Mouse (Mus musculus) G1E (cell line): Measurements from ENCODE around the gene Gng4. TPM values are rescaled to one million over a fixed set of nuclear protein-coding genes. Genes with fewer than 3 reads are reported as not detected.
"Not testable (repeated sequence)": the region's sequence is repeated elsewhere in the genome, so short reads cannot be mapped to it uniquely, and the experiment has no call there.

Source experiments
- ATAC-seq: 2 replicates; pipeline ENCODE4 v1.8.0; 2016; ENCODE audit warnings: mild to moderate bottlenecking; ENCODE audit not compliant: insufficient number of reproducible peaks, poor library complexity, low FRiP score, severe bottlenecking; ENCODE audit errors: extremely low read depth
- DNase-seq: peaks from one replicate; pipeline ENCODE4 v3.0.0; 2012; ENCODE audit warnings: low spot score
- H3K27me3 ChIP-seq: 2 replicates; pipeline ENCODE4 v1.6.1; 2012; ENCODE audit warnings: mild to moderate bottlenecking, low read length, inconsistent platforms; ENCODE audit not compliant: insufficient read depth
- H3K36me3 ChIP-seq: replicated peaks from 2 replicates; pipeline ENCODE3; 2012; ENCODE audit warnings: mild to moderate bottlenecking, inconsistent platforms
- H3K4me1 ChIP-seq: 2 replicates; pipeline ENCODE4 v1.6.1; 2012; ENCODE audit warnings: low read depth, low read length, inconsistent platforms, mixed read lengths; ENCODE audit not compliant: insufficient read depth
- H3K4me3 ChIP-seq: 2 replicates; pipeline ENCODE4 v1.5.1; 2012; ENCODE audit warnings: low read depth, mild to moderate bottlenecking, inconsistent platforms, low read length, moderate library complexity, mixed read lengths
- H3K9me3 ChIP-seq: replicated peaks from 2 replicates; pipeline ENCODE4 v1.6.1; 2012; ENCODE audit warnings: inconsistent platforms
- CTCF ChIP-seq: IDR thresholded peaks from 2 replicates; pipeline ENCODE4 v1.5.1; 2012; ENCODE audit warnings: low read depth, low read length, inconsistent platforms, mixed read lengths
- GATA1 ChIP-seq: IDR thresholded peaks from 2 replicates; pipeline ENCODE4 v1.6.1; 2012; ENCODE audit warnings: borderline replicate concordance, low read length, inconsistent platforms, mixed read lengths
- GATA2 ChIP-seq: IDR thresholded peaks from 2 replicates; pipeline ENCODE4 v1.6.1; 2012; ENCODE audit warnings: low read depth, low read length, inconsistent platforms, borderline replicate concordance
- POLR2AphosphoS5 ChIP-seq: IDR thresholded peaks from 2 replicates; pipeline ENCODE4 v1.6.1; 2012; ENCODE audit warnings: low read depth, low read length, inconsistent platforms; ENCODE audit not compliant: insufficient replicate concordance
- TAL1 ChIP-seq: conservative IDR thresholded peaks from 2 replicates; pipeline ENCODE4 v1.6.1; 2012; ENCODE audit warnings: low read depth, low read length, inconsistent platforms, mixed read lengths
- polyA plus RNA-seq: library from polyadenylated mRNA; stranded (reverse); fragments of >175 nt; gene quantifications from 2 replicates; pipeline ENCODE4 v1.2.3, GENCODE M21; 2012
- total RNA-seq, 2 experiments: library from RNA; stranded (forward) in 1 of 2; stranded (reverse) in 1 of 2; fragments of 200-1000 nt in 1 of 2; fragments of >200 nt in 1 of 2; fragmentation: Nextera tagmentation in 1 of 2; gene quantifications; 2 replicates each; pipeline ENCODE4 v1.2.3; 2014 to 2017

The Gng4 gene
- total and polyA plus RNA-seq, 3 experiments = 0.11 TPM; not detected in 2

DNA sequence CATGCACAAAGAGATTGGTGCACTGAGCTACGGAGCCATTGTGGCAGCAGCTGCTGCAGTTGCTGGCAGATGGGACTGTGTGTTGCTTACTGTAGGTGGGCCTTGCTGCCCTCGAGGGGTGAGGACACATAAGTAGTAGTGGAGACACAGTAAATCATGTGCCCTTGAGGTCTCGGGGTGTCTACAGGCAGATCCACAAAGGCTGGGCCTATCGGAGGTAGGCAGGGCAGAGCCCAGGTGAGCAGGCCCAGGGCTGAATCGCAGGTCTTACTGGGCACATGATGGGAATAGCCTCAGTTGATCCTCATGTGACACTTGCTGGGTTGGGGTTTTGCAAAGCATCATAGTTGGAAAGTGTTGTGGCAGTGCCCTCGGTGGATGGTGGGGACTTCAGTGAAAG lies 3.1 kb downstream of the Gng4 start:
- Histone ChIP-seq H3K4me3 (no peak overlapping the region), H3K27me3 (peaks cover 71% of the 10 kb centered on the region), H3K4me1 (peaks cover 15% of the 10 kb centered on the region; the same call in 1 of the 2 replicates), H3K36me3 (no peaks in the 10 kb centered on the region), H3K9me3 (peaks cover 8% of the 10 kb centered on the region)
- TF ChIP-seq POLR2AphosphoS5 = no peak
- no peak for TF ChIP-seq GATA2
- no peak for TF ChIP-seq GATA1
- TF ChIP-seq CTCF = no peak
- TF ChIP-seq TAL1 = no peak
- ATAC-seq (no peak), DNase-seq (no peak)

DNA sequence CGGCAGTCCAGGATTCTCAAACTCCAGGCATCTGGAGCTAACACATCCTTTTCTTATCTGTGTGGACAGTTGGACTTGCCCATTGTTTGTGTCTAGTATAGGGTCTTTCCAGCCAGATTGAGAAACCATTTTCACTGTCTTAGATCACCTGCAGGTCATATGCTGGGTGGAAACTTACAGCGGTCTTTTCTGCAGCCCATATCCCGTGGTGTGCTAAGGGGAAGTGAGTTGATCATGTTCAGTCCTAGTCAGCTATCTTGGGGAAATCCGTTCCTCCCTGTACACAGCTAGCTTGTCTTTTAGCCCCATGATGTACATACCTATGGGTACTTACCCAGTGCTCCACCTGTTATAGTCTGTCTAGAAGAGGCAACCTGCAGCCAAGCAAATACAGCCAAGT lies 4.2 kb downstream of the Gng4 start:
- DNase-seq (no peak), ATAC-seq (no peak)
- no peak for TF ChIP-seq CTCF
- TF ChIP-seq POLR2AphosphoS5 = no peak
- TF ChIP-seq GATA2 = no peak
- TF ChIP-seq TAL1 = no peak
- no peak for TF ChIP-seq GATA1
- Histone ChIP-seq H3K36me3 (no peaks in the 10 kb centered on the region), H3K27me3 (peaks cover 74% of the 10 kb centered on the region), H3K4me3 (no peak overlapping the region), H3K4me1 (peaks cover 25% of the 10 kb centered on the region), H3K9me3 (peaks cover 8% of the 10 kb centered on the region)

DNA sequence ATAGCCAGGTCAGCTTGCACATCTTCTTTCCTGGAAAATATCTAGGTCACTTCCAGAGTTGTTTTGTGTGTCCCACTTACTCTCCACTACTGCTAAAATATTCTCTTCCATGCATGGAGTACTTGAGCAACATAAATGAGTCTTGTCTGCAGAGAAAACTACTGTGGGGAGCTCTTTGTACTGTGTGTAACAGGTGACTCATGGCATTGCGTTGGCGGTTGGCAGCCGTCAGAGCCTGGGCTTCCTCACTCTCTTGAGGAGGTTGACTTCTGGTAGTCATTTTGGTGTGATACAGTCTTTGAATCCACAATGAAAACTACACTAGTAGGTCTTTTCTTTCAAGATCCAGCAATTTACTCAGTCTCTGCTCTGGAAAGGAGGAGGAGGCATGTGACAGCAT lies 8.1 kb downstream of the Gng4 start:
- Histone ChIP-seq H3K4me3 (no peak overlapping the region), H3K27me3 (peaks cover 47% of the 10 kb centered on the region), H3K9me3 (no peaks in the 10 kb centered on the region), H3K36me3 (no peaks in the 10 kb centered on the region), H3K4me1 (peaks cover 51% of the 10 kb centered on the region)
- DNase-seq = no peak
- TF ChIP-seq CTCF = no peak
- TF ChIP-seq GATA2 = no peak
- no peak for TF ChIP-seq POLR2AphosphoS5
- no peak for TF ChIP-seq TAL1
- TF ChIP-seq GATA1 = no peak
- ATAC-seq = no peak

DNA sequence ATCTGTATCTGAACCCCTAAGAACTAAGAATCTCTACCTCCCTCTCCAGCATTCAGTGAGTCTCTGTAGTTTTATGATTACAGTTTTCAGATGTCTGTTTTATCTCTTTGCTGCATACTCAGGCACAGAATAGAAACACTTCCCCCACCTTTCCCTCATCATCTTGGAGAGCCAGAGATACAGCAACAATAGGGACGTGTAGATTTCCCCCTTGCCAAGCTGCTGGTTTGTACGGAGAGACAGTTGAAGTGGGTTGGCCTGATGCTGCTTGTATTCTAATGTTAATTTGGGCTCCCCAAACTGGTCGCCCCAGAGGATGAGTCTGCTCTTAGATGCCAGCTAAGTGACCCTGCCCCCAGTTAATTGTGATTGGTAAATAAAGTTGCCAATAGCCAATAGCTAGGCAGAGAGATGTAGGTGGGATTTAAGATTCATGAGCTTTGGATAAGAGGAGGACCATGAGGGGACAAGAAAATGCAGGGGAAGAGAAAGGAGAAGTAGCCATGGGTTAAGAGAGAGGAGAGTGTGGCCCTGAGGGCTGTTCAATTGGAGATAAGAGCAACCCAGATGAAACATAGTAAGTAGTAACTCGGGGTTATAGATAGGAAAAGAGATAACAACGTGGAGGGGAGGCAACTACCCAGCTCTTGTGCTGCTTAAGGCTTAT lies 11.4 kb downstream of the Gng4 start:
- Histone ChIP-seq H3K4me3 (no peak overlapping the region; the same call in 1 of the 2 replicates), H3K27me3 (peaks cover 20% of the 10 kb centered on the region), H3K4me1 (peaks cover 63% of the 10 kb centered on the region), H3K36me3 (no peaks in the 10 kb centered on the region), H3K9me3 (no peaks in the 10 kb centered on the region)
- DNase-seq (peak; percentile 46), ATAC-seq (peak; percentile 80)
- TF ChIP-seq TAL1 (peak; percentile 70), GATA2 (no peak)

DNA sequence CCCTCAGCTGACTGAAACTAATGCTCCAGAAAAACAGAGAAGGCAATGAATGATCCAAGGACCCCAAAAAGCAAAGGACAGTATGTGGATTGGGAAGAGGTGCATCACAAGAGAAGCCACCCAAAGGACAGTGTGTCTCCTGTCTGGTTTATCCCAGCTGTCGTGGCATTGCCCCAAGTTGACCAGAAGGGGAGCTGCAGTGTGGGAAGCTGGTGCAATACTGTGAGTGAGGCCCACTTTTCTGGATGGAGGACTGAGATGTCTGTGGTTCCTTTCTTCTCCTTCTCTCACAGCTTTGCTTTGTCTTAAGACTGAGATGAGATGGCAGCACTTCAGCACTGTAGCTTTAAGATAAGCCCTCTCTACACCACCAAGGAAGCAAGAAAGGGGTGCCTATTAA lies 12.2 kb downstream of the Gng4 start:
- peaks cover 18% of the 10 kb centered on the region for H3K27me3 ChIP-seq
- TF ChIP-seq CTCF = peak; percentile 24; the same call in 1 of the 2 replicates
- no peak for TF ChIP-seq GATA1
- TF ChIP-seq TAL1 = no peak
- ATAC-seq = no peak
- no peaks in the 10 kb centered on the region for H3K9me3 ChIP-seq
- H3K4me3 ChIP-seq = peak overlapping the region; percentile 13; the same call in 1 of the 2 replicates
- no peak for DNase-seq
- peaks cover 63% of the 10 kb centered on the region for H3K4me1 ChIP-seq
- H3K36me3 ChIP-seq = no peaks in the 10 kb centered on the region

DNA sequence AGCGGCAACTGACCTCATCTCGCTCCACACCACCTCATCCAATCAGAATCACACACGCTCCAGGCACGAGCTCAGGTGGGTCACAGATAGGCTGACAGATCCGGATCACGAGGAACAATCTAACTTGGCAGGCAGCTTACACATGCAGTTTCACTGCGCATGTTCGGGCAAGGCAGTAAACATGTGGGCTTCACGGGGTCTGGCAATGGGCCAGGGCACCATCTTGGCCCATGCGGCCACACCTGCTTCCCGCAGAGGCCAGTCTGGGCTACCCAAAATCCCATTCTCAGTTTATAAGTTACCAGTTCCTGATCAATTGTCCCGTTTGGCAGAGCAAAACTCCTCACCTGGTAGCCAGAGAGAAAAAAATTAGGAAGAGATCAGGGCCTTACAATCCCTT lies 14.0 kb downstream of the Gng4 start:
- H3K9me3 ChIP-seq, DNase-seq, H3K27me3 ChIP-seq, H3K36me3 ChIP-seq, H3K4me3 ChIP-seq, ATAC-seq: not testable (repeated sequence)
- H3K4me1 ChIP-seq = peaks cover 50% of the 10 kb centered on the region

GRCm38 (mm10) chr13:13798775-13799174 lies 14.9 kb downstream of the Gng4 start:
- DNase-seq = no peak
- no peak overlapping the region for H3K4me3 ChIP-seq
- ATAC-seq = no peak
- H3K27me3 ChIP-seq = peaks cover 15% of the 10 kb centered on the region
- no peaks in the 10 kb centered on the region for H3K36me3 ChIP-seq
- TF ChIP-seq POLR2AphosphoS5 = no peak
- TF ChIP-seq GATA1 = no peak
- no peak for TF ChIP-seq TAL1
- TF ChIP-seq CTCF = no peak
- no peak for TF ChIP-seq GATA2
- peaks cover 48% of the 10 kb centered on the region for H3K4me1 ChIP-seq
- no peaks in the 10 kb centered on the region for H3K9me3 ChIP-seq
